Mouse (Mus musculus) heart, embryonic 12.5 days (tissue): ENCODE data around the gene Psenen. TPM values are rescaled to one million over a fixed set of nuclear protein-coding genes. Genes with fewer than 3 reads are reported as not detected.

ENCODE experiments used
- ATAC-seq: fragments of 200-750 bp; cut with Nextera tagmentation; 2 replicates; pipeline ENCODE4 v1.8.0; 2017; ENCODE audit warnings: moderate TSS enrichment, moderate library complexity; ENCODE audit not compliant: insufficient number of reproducible peaks, low FRiP score
- H3K27ac ChIP-seq: fragments of 300-500 bp; sonication (generic); 2 replicates; pipeline ENCODE4 v1.5.1; 2016; ENCODE audit warnings: mild to moderate bottlenecking, moderate library complexity; ENCODE audit not compliant: poor library complexity, severe bottlenecking
- H3K27me3 ChIP-seq: fragments of 300-500 bp; sonication (generic); replicated peaks from 2 replicates; pipeline ENCODE4 v1.6.1; 2016; ENCODE audit warnings: mild to moderate bottlenecking, moderate library complexity
- H3K36me3 ChIP-seq: fragments of 300-500 bp; sonication (generic); 2 replicates; pipeline ENCODE4 v1.6.1; 2016; ENCODE audit warnings: mild to moderate bottlenecking, moderate library complexity
- H3K4me1 ChIP-seq: fragments of 300-500 bp; sonication (generic); replicated peaks from 2 replicates; pipeline ENCODE4 v1.6.1; 2016; ENCODE audit warnings: mild to moderate bottlenecking
- H3K4me2 ChIP-seq: fragments of 300-500 bp; sonication (generic); 2 replicates; pipeline ENCODE4 v1.6.1; 2016; ENCODE audit warnings: mild to moderate bottlenecking, moderate library complexity
- H3K4me3 ChIP-seq: fragments of 300-500 bp; sonication (generic); 2 replicates; pipeline ENCODE4 v1.5.1; 2016; ENCODE audit warnings: mild to moderate bottlenecking
- H3K9ac ChIP-seq: fragments of 300-500 bp; sonication (generic); 2 replicates; pipeline ENCODE4 v1.6.1; 2016; ENCODE audit warnings: mild to moderate bottlenecking, moderate library complexity
- H3K9me3 ChIP-seq: fragments of 300-500 bp; sonication (generic); replicated peaks from 2 replicates; pipeline ENCODE4 v1.6.1; 2016; ENCODE audit warnings: mild to moderate bottlenecking, moderate library complexity
- WGBS: fragments of 180-500 bp; shearing (Covaris S2); methylation state at CpG from one replicate; pipeline ENCODE4 v1.1.7; 2016; 5-methylcytosine and 5-hydroxymethylcytosine counted together
- polyA plus RNA-seq: library from polyadenylated mRNA; unstranded; fragments of >200 nt; fragmentation: Nextera tagmentation; extraction: Ambion mirVana; gene quantifications from 2 replicates; pipeline ENCODE4 v1.2.1, GENCODE M21; 2016

The Psenen gene
- polyA plus RNA-seq, 1 experiment from 2014 or later = 124 TPM

- no peak for ATAC-seq
Measured at GRCm38 (mm10) chr7:30532931-30533330, 30.5 kb downstream of the Psenen start.

GRCm38 (mm10) chr7:30531291-30531815 lies 32.1 kb downstream of the Psenen start:
- 76% methylated on average over 9 of the region's 9 CpGs for WGBS
- H3K9ac ChIP-seq = no peak overlapping the region

More at GRCm38 (mm10) chr7:30532931-30533330, 30.5 kb downstream of the Psenen start:
- Histone ChIP-seq H3K27me3 (0 out of 2 replicates have a peak, but pooled peaks cover 11% of the 10 kb centered on the region), H3K36me3 (peaks cover 38% of the 10 kb centered on the region), H3K9me3 (no peaks in the 10 kb centered on the region), H3K4me2 (peak overlapping the region; percentile 96), H3K4me1 (peaks cover 33% of the 10 kb centered on the region), H3K9ac (peak overlapping the region; percentile 15; the same call in 1 of the 2 replicates), H3K4me3 (no peak overlapping the region), H3K27ac (no peak overlapping the region)
- WGBS = 36% methylated on average over 8 of the region's 8 CpGs

GRCm38 (mm10) chr7:30526981-30527380 lies 36.4 kb downstream of the Psenen start:
- Histone ChIP-seq H3K36me3 (peaks cover 78% of the 10 kb centered on the region), H3K4me1 (peaks cover 18% of the 10 kb centered on the region), H3K4me3 (no peak overlapping the region), H3K4me2 (no peak overlapping the region), H3K27me3 (peaks cover 26% of the 10 kb centered on the region), H3K27ac (no peak overlapping the region), H3K9ac (no peak overlapping the region), H3K9me3 (no peaks in the 10 kb centered on the region)
- ATAC-seq = no peak
- 80% methylated on average over 14 of the region's 14 CpGs for WGBS

More at GRCm38 (mm10) chr7:30531291-30531815, 32.1 kb downstream of the Psenen start:
- H3K9me3 ChIP-seq = no peaks in the 10 kb centered on the region
- no peak for ATAC-seq
- peaks cover 39% of the 10 kb centered on the region for H3K4me1 ChIP-seq
- peaks cover 50% of the 10 kb centered on the region for H3K36me3 ChIP-seq
- no peak overlapping the region for H3K4me3 ChIP-seq
- 0 out of 2 replicates have a peak, but pooled peaks cover 11% of the 10 kb centered on the region for H3K27me3 ChIP-seq
- no peak overlapping the region for H3K4me2 ChIP-seq
- H3K27ac ChIP-seq = no peak overlapping the region

- Histone ChIP-seq H3K4me2 (peak overlapping the region; percentile 27), H3K9me3 (no peaks in the 10 kb centered on the region), H3K36me3 (peaks cover 72% of the 10 kb centered on the region), H3K27ac (no peak overlapping the region), H3K9ac (peak overlapping the region; percentile 15; the same call in 1 of the 2 replicates), H3K27me3 (peaks cover 26% of the 10 kb centered on the region), H3K4me3 (no peak overlapping the region), H3K4me1 (peaks cover 12% of the 10 kb centered on the region)
- 22% methylated on average over 17 of the region's 17 CpGs for WGBS
- no peak for ATAC-seq
Measured at GRCm38 (mm10) chr7:30526399-30526798, 37.0 kb downstream of the Psenen start.

GRCm38 (mm10) chr7:30525954-30526353 lies 37.5 kb downstream of the Psenen start:
- Histone ChIP-seq H3K4me3 (no peak overlapping the region), H3K27ac (no peak overlapping the region), H3K27me3 (peaks cover 26% of the 10 kb centered on the region), H3K9me3 (no peaks in the 10 kb centered on the region), H3K4me1 (peaks cover 12% of the 10 kb centered on the region), H3K36me3 (peaks cover 72% of the 10 kb centered on the region), H3K4me2 (peak overlapping the region; percentile 27), H3K9ac (peak overlapping the region; percentile 15; the same call in 1 of the 2 replicates)
- no peak for ATAC-seq
- WGBS = 25% methylated on average over 10 of the region's 10 CpGs

- Histone ChIP-seq H3K4me2 (no peak overlapping the region), H3K27ac (no peak overlapping the region), H3K4me3 (no peak overlapping the region), H3K9ac (no peak overlapping the region), H3K4me1 (peaks cover 12% of the 10 kb centered on the region), H3K36me3 (peaks cover 59% of the 10 kb centered on the region), H3K9me3 (no peaks in the 10 kb centered on the region), H3K27me3 (peaks cover 22% of the 10 kb centered on the region)
- no peak for ATAC-seq
- 68% methylated on average over 6 of the region's 6 CpGs for WGBS
Measured at GRCm38 (mm10) chr7:30524487-30524886, 38.9 kb downstream of the Psenen start.

- Histone ChIP-seq H3K27me3 (peaks cover 30% of the 10 kb centered on the region), H3K4me3 (no peak overlapping the region), H3K4me1 (peaks cover 12% of the 10 kb centered on the region), H3K9ac (no peak overlapping the region), H3K36me3 (peaks cover 43% of the 10 kb centered on the region), H3K27ac (no peak overlapping the region), H3K9me3 (no peaks in the 10 kb centered on the region), H3K4me2 (no peak overlapping the region)
- WGBS = 81% methylated on average over 10 of the region's 10 CpGs
- ATAC-seq = no peak
Measured at GRCm38 (mm10) chr7:30522871-30523270, 40.6 kb downstream of the Psenen start.

GRCm38 (mm10) chr7:30520856-30521255 lies 42.6 kb downstream of the Psenen start:
- H3K27ac ChIP-seq = no peak overlapping the region
- no peak overlapping the region for H3K4me3 ChIP-seq
- no peak overlapping the region for H3K9ac ChIP-seq
- no peak overlapping the region for H3K4me2 ChIP-seq
- 77% methylated on average over 5 of the region's 5 CpGs for WGBS
- H3K4me1 ChIP-seq = peaks cover 2% of the 10 kb centered on the region; the same call in 1 of the 2 replicates
- peaks cover 28% of the 10 kb centered on the region for H3K36me3 ChIP-seq
- peaks cover 36% of the 10 kb centered on the region for H3K27me3 ChIP-seq
- no peak for ATAC-seq
- no peaks in the 10 kb centered on the region for H3K9me3 ChIP-seq

GRCm38 (mm10) chr7:30520396-30520795 lies 43.0 kb downstream of the Psenen start:
- no peak overlapping the region for H3K4me3 ChIP-seq
- no peak overlapping the region for H3K4me2 ChIP-seq
- no peak for ATAC-seq
- H3K27me3 ChIP-seq = peaks cover 41% of the 10 kb centered on the region
- no peaks in the 10 kb centered on the region for H3K9me3 ChIP-seq
- H3K36me3 ChIP-seq = peaks cover 24% of the 10 kb centered on the region
- no peak overlapping the region for H3K9ac ChIP-seq
- H3K27ac ChIP-seq = no peak overlapping the region
- H3K4me1 ChIP-seq = no peaks in the 10 kb centered on the region
- WGBS = 81% methylated on average over 4 of the region's 4 CpGs

- no peak overlapping the region for H3K4me2 ChIP-seq
- no peak for ATAC-seq
- H3K36me3 ChIP-seq = peaks cover 5% of the 10 kb centered on the region
- WGBS = 31% methylated on average over 8 of the region's 8 CpGs
- H3K9ac ChIP-seq = no peak overlapping the region
- H3K4me3 ChIP-seq = no peak overlapping the region
- H3K27me3 ChIP-seq = peaks cover 40% of the 10 kb centered on the region
- no peaks in the 10 kb centered on the region for H3K9me3 ChIP-seq
- H3K4me1 ChIP-seq = no peaks in the 10 kb centered on the region
- no peak overlapping the region for H3K27ac ChIP-seq
Measured at GRCm38 (mm10) chr7:30518325-30518724, 45.1 kb downstream of the Psenen start.

GRCm38 (mm10) chr7:30515003-30515760 lies 48.2 kb downstream of the Psenen start:
- WGBS = 53% methylated on average over 24 of the region's 24 CpGs
- no peak for ATAC-seq
- H3K4me1 ChIP-seq = no peaks in the 10 kb centered on the region
- H3K4me3 ChIP-seq = no peak overlapping the region
- no peaks in the 10 kb centered on the region for H3K36me3 ChIP-seq
- H3K27me3 ChIP-seq = peaks cover 36% of the 10 kb centered on the region
- H3K9me3 ChIP-seq = no peaks in the 10 kb centered on the region
- H3K27ac ChIP-seq = no peak overlapping the region
- no peak overlapping the region for H3K9ac ChIP-seq
- H3K4me2 ChIP-seq = peak overlapping the region; percentile 35; the same call in 1 of the 2 replicates
